Mouse (Mus musculus): ENCODE data around the gene Pik3cb. TPM values are rescaled to one million over a fixed set of nuclear protein-coding genes. Genes with fewer than 3 reads are reported as not detected.

Gene Pik3cb
- 53.8 and 55.5 TPM in 2 replicates for polyA plus RNA-seq (2011; ENCODE audit: insufficient read depth, insufficient read length, low read depth, missing spikeins)

DNA sequence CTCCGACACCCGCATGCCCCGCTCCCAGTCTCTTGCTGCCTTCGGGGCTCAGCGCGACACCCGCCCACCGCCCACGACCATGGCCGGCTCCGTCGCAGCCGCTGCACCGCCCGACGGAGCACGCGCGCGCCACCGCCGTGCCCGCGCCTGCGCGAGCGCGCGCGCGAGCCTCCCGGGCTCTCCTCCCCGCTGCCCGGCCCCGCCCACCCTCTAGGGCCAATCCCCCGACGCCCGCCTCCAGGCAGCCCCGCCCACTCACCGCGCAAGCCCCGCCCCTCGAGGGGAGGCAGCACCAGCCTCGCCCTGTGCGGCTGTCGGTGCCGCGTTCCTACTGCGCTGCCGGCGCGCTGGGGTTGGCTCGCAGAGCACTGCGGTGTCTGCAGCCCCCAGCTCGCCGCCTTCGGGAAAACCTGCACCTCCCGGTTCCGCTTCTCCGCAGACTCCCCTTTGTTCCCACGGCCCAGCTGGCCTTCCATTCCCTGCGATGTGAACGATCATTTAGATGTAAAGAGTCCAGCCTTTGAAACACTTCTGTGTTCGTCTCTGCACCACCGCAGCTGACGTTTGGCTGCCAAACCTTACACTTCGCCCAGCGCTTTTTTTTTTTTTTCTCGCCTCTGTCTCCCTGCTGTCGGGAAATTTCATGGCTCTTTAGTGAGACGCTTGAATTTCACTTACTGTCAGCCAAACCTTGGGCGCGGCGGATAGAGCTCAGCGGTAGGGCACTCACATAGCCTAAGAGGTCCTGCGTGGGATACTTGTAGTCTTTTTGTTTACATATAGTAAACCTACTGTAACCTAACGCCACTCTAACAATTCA lies at the start of gene Pik3cb:
TSS of gene Pik3cb (minus strand) at position 559 of the 820 bp plus-strand sequence.
- Histone ChIP-seq H3K4me1 (ENCODE audit: control insufficient read depth, insufficient read depth, low read length) (no peaks in the 10 kb centered on the region), H3K27me3 (ENCODE audit: control insufficient read depth, insufficient read depth, low read length, poor library complexity, severe bottlenecking) (no peaks in the 10 kb centered on the region), H3K27ac (ENCODE audit: insufficient read depth, low read length) (no peak within 1 kb of the TSS), H3K9me3 (replicated peaks; ENCODE audit: control insufficient read depth, insufficient read depth, low read length, poor library complexity, severe bottlenecking) (no peaks in the 10 kb centered on the region), H3K9ac (ENCODE audit: low read depth, poor library complexity, severe bottlenecking) (peak within 1 kb of the TSS; percentile 92), H3K4me3 (ENCODE audit: low read depth, low read length) (peak within 1 kb of the TSS; percentile 89), H3K36me3 (ENCODE audit: control insufficient read depth, insufficient read depth, low read length, poor library complexity, severe bottlenecking) (no peaks in the 10 kb centered on the region)
- TF ChIP-seq POLR2A (IDR thresholded peaks at IDR 0.05; ENCODE audit: insufficient read depth, low read length) (no peak), EP300 (IDR thresholded peaks at IDR 0.05; ENCODE audit: insufficient read depth, low read depth, low read length) (no peak), CTCF (IDR thresholded peaks at IDR 0.05; ENCODE audit: low read depth, low read length) (no peak)

DNA sequence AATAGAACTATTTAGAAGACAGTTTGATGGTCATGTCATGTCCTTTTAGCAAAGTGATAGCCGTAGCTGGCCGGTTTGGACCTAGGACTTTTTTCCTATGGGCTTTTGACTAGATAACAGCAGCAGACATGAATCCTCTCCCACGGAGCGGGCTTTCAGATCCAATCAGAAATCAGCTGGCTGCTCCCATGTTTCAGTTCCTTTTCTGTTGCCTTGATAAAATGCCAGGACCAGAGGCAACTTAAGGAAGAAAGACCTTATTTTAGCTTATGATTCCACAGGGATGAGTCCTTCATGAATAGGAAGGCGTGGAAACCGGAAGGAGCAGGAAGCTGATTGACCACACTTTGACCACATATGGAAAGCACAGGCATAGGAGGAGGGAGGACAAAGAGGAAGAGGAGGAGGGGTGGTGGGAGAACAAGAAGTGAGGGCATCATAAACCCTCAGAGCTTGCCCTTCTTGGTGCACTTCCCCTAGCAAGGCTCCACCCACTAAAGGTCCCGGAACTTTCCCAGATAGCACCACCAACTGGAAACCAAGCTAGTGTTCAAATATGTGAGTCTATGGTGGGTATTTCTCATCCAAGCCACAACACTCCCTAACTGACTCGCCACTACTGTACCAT lies 42.7 kb upstream of the Pik3cb start:
- H3K9me3 ChIP-seq (replicated peaks; ENCODE audit: control insufficient read depth, insufficient read depth, low read length, poor library complexity, severe bottlenecking), result no peaks in the 10 kb centered on the region
- no peak overlapping the region for H3K27ac ChIP-seq (ENCODE audit: insufficient read depth, low read length)
- H3K36me3 ChIP-seq (ENCODE audit: control insufficient read depth, insufficient read depth, low read length, poor library complexity, severe bottlenecking), result no peaks in the 10 kb centered on the region
- no peaks in the 10 kb centered on the region for H3K27me3 ChIP-seq (ENCODE audit: control insufficient read depth, insufficient read depth, low read length, poor library complexity, severe bottlenecking)
- H3K9ac ChIP-seq (ENCODE audit: low read depth, poor library complexity, severe bottlenecking), result no peak overlapping the region
- H3K4me3 ChIP-seq (ENCODE audit: low read depth, low read length), result no peak overlapping the region
- no peaks in the 10 kb centered on the region for H3K4me1 ChIP-seq (ENCODE audit: control insufficient read depth, insufficient read depth, low read length)
- TF ChIP-seq EP300 (IDR thresholded peaks at IDR 0.05; ENCODE audit: insufficient read depth, low read depth, low read length), result no peak
- no peak for TF ChIP-seq POLR2A (IDR thresholded peaks at IDR 0.05; ENCODE audit: insufficient read depth, low read length)
- TF ChIP-seq CTCF (IDR thresholded peaks at IDR 0.05; ENCODE audit: low read depth, low read length), result no peak

DNA sequence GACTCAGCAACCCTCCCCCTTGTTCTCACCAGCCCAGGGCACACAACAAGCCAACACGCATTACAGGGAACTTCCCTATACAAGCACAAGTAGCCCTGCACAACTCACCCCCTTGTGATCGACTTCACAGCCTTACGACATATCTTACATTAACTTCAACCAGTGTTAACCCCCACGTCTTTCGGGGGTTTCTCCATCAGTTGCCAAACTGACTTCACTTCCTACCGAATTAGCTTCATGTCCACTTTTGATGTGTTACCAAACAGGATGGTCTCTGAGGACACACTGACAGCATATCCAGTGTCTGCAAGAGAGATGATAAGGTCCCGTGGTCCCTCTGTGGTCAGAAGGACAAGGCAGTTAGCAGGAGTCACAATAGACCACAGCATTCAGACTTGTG lies 41.7 kb upstream of the Pik3cb start:
- Histone ChIP-seq H3K36me3 (ENCODE audit: control insufficient read depth, insufficient read depth, low read length, poor library complexity, severe bottlenecking) (no peaks in the 10 kb centered on the region), H3K27me3 (ENCODE audit: control insufficient read depth, insufficient read depth, low read length, poor library complexity, severe bottlenecking) (no peaks in the 10 kb centered on the region), H3K9me3 (replicated peaks; ENCODE audit: control insufficient read depth, insufficient read depth, low read length, poor library complexity, severe bottlenecking) (no peaks in the 10 kb centered on the region), H3K4me1 (ENCODE audit: control insufficient read depth, insufficient read depth, low read length) (no peaks in the 10 kb centered on the region), H3K9ac (ENCODE audit: low read depth, poor library complexity, severe bottlenecking) (no peak overlapping the region), H3K27ac (ENCODE audit: insufficient read depth, low read length) (no peak overlapping the region), H3K4me3 (ENCODE audit: low read depth, low read length) (no peak overlapping the region)
- TF ChIP-seq POLR2A (IDR thresholded peaks at IDR 0.05; ENCODE audit: insufficient read depth, low read length), result no peak
- no peak for TF ChIP-seq CTCF (IDR thresholded peaks at IDR 0.05; ENCODE audit: low read depth, low read length)
- no peak for TF ChIP-seq EP300 (IDR thresholded peaks at IDR 0.05; ENCODE audit: insufficient read depth, low read depth, low read length)

DNA sequence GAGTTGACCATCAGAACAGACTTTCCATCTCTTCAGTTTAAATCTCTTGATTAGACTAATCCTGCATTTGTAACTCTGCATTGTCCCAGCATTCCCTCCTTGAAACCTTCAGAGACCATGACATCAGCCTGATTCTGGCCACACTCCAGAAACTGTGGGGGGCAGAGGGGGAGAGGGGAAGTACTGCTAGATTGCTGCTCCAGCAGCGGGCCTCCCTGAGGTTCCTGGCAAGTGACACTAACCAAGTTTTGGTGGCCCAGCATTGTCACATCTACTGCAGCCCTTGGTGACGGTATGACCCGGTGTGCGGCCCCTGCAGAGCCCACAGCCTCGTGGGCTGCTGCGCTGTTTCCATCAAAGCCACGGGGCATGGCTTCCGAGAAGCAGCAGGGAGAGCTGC lies 39.9 kb upstream of the Pik3cb start:
- Histone ChIP-seq H3K4me3 (ENCODE audit: low read depth, low read length) (no peak overlapping the region), H3K36me3 (ENCODE audit: control insufficient read depth, insufficient read depth, low read length, poor library complexity, severe bottlenecking) (no peaks in the 10 kb centered on the region), H3K9ac (ENCODE audit: low read depth, poor library complexity, severe bottlenecking) (no peak overlapping the region), H3K27me3 (ENCODE audit: control insufficient read depth, insufficient read depth, low read length, poor library complexity, severe bottlenecking) (no peaks in the 10 kb centered on the region), H3K4me1 (ENCODE audit: control insufficient read depth, insufficient read depth, low read length) (no peaks in the 10 kb centered on the region), H3K27ac (ENCODE audit: insufficient read depth, low read length) (no peak overlapping the region), H3K9me3 (replicated peaks; ENCODE audit: control insufficient read depth, insufficient read depth, low read length, poor library complexity, severe bottlenecking) (no peaks in the 10 kb centered on the region)
- TF ChIP-seq CTCF (IDR thresholded peaks at IDR 0.05; ENCODE audit: low read depth, low read length) (no peak), EP300 (IDR thresholded peaks at IDR 0.05; ENCODE audit: insufficient read depth, low read depth, low read length) (no peak), POLR2A (IDR thresholded peaks at IDR 0.05; ENCODE audit: insufficient read depth, low read length) (no peak)

DNA sequence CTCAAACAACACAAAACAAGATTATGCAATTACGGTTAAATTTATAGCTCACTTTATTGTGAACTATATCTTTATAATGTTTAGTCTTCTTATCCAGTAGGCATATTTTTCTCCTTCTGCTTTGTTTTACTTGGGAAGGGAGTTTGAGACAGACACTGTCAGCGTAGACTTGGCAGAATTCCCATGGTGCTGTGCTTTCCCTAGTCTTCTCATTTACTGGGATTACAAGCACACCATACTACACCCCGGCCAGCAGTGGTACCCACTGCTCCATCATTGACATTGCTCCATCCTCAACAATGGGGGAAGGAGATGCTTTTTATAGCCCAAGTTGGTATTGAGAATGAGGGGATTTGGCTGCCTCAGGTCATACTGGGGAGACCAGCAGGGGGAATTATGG lies 38.3 kb upstream of the Pik3cb start:
- Histone ChIP-seq H3K4me1 (ENCODE audit: control insufficient read depth, insufficient read depth, low read length) (no peaks in the 10 kb centered on the region), H3K36me3 (ENCODE audit: control insufficient read depth, insufficient read depth, low read length, poor library complexity, severe bottlenecking) (no peaks in the 10 kb centered on the region), H3K27me3 (ENCODE audit: control insufficient read depth, insufficient read depth, low read length, poor library complexity, severe bottlenecking) (no peaks in the 10 kb centered on the region), H3K9me3 (replicated peaks; ENCODE audit: control insufficient read depth, insufficient read depth, low read length, poor library complexity, severe bottlenecking) (no peaks in the 10 kb centered on the region), H3K4me3 (ENCODE audit: low read depth, low read length) (no peak overlapping the region), H3K9ac (ENCODE audit: low read depth, poor library complexity, severe bottlenecking) (no peak overlapping the region), H3K27ac (ENCODE audit: insufficient read depth, low read length) (no peak overlapping the region)
- TF ChIP-seq EP300 (IDR thresholded peaks at IDR 0.05; ENCODE audit: insufficient read depth, low read depth, low read length) (no peak), CTCF (IDR thresholded peaks at IDR 0.05; ENCODE audit: low read depth, low read length) (no peak), POLR2A (IDR thresholded peaks at IDR 0.05; ENCODE audit: insufficient read depth, low read length) (no peak)

DNA sequence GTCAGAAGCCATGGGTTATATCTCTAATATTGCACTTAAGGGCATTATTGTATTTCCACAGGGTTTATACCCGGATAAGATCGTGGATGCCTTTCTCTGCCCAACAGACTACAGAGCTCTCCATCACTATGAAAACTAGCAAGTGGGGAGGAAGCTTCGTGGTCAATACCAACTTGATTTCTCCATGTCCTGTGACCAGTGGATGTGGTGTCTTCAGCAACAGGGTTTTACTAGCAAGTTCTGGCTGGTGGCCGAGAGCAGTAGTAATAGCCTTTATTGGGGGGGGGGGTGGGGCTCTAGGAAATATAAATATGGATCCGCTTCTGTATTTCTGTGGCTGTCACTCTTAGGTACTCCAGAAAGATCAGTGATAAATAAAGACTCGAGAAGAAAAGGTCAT lies 35.4 kb upstream of the Pik3cb start:
- Histone ChIP-seq H3K4me1 (ENCODE audit: control insufficient read depth, insufficient read depth, low read length) (no peaks in the 10 kb centered on the region), H3K27me3 (ENCODE audit: control insufficient read depth, insufficient read depth, low read length, poor library complexity, severe bottlenecking) (no peaks in the 10 kb centered on the region), H3K36me3 (ENCODE audit: control insufficient read depth, insufficient read depth, low read length, poor library complexity, severe bottlenecking) (no peaks in the 10 kb centered on the region), H3K9ac (ENCODE audit: low read depth, poor library complexity, severe bottlenecking) (no peak overlapping the region), H3K27ac (ENCODE audit: insufficient read depth, low read length) (no peak overlapping the region), H3K4me3 (ENCODE audit: low read depth, low read length) (no peak overlapping the region), H3K9me3 (replicated peaks; ENCODE audit: control insufficient read depth, insufficient read depth, low read length, poor library complexity, severe bottlenecking) (no peaks in the 10 kb centered on the region)
- no peak for TF ChIP-seq EP300 (IDR thresholded peaks at IDR 0.05; ENCODE audit: insufficient read depth, low read depth, low read length)
